Mouse (Mus musculus) spleen, adult 18-20 months (tissue): ENCODE results near the gene Ppp1r36.
"Not testable (repeated sequence)": the region's sequence is repeated elsewhere in the genome, so short reads cannot be mapped to it uniquely, and the experiment has no call there.

ENCODE experiments used
- DNase-seq, 2 experiments: peaks; one replicate each; pipeline ENCODE4 v3.0.0; 2022; ENCODE audit warnings: mixed read lengths in 2 of 2

The Ppp1r36 gene

GRCm38 (mm10) chr12:76401674-76402073 lies 15.7 kb upstream of the Ppp1r36 start:
- DNase-seq, result no peak

- DNase-seq, result no peak
Observed at GRCm38 (mm10) chr12:76402991-76403885, 14.1 kb upstream of the Ppp1r36 start.

- peak; percentile 98 to 99 for DNase-seq
Observed at GRCm38 (mm10) chr12:76403886-76404537, 13.3 kb upstream of the Ppp1r36 start, which contains the start of gene Hspa2. TSS of gene Hspa2 (plus strand) at chr12:76404176.

- DNase-seq, result peak; percentile 13 to 27
Observed at GRCm38 (mm10) chr12:76404836-76405182, 12.5 kb upstream of the Ppp1r36 start.

GRCm38 (mm10) chr12:76405183-76405970 lies 12.0 kb upstream of the Ppp1r36 start:
- DNase-seq, result peak in 1 of 2 experiments; percentile 14

GRCm38 (mm10) chr12:76405971-76406370 lies 11.4 kb upstream of the Ppp1r36 start:
- DNase-seq, result peak in 1 of 2 experiments; percentile 28

- DNase-seq, result no peak
Observed at GRCm38 (mm10) chr12:76407184-76407583, 10.2 kb upstream of the Ppp1r36 start.

- no peak for DNase-seq
Observed at GRCm38 (mm10) chr12:76409166-76409565, 8.2 kb upstream of the Ppp1r36 start.

- DNase-seq, result peak; percentile 21 to 46
Observed at GRCm38 (mm10) chr12:76415383-76416010, 1.8 kb upstream of the Ppp1r36 start.

GRCm38 (mm10) chr12:76418346-76418745 lies 1.0 kb downstream of the Ppp1r36 start:
- no peak for DNase-seq

- DNase-seq, result no peak
Observed at GRCm38 (mm10) chr12:76425256-76425655, 7.9 kb downstream of the Ppp1r36 start.

GRCm38 (mm10) chr12:76427546-76427945 lies 10.2 kb downstream of the Ppp1r36 start:
- no peak for DNase-seq

GRCm38 (mm10) chr12:76430879-76431406 lies 13.6 kb downstream of the Ppp1r36 start:
- DNase-seq, result no peak

GRCm38 (mm10) chr12:76431431-76431830 lies 14.1 kb downstream of the Ppp1r36 start:
- no peak for DNase-seq

- no peak for DNase-seq
Observed at GRCm38 (mm10) chr12:76434111-76434510, 16.8 kb downstream of the Ppp1r36 start.

GRCm38 (mm10) chr12:76435084-76435483 lies 17.7 kb downstream of the Ppp1r36 start:
- no peak for DNase-seq

- no peak for DNase-seq
Observed at GRCm38 (mm10) chr12:76435549-76435948, 18.2 kb downstream of the Ppp1r36 start.

GRCm38 (mm10) chr12:76443488-76443887 lies 26.1 kb downstream of the Ppp1r36 start:
- not testable (repeated sequence) for DNase-seq

GRCm38 (mm10) chr12:76444359-76444772 lies 27.0 kb downstream of the Ppp1r36 start:
- no peak for DNase-seq

GRCm38 (mm10) chr12:76444862-76445261 lies 27.5 kb downstream of the Ppp1r36 start:
- no peak for DNase-seq

GRCm38 (mm10) chr12:76446201-76446600 lies 28.9 kb downstream of the Ppp1r36 start:
- DNase-seq, result no peak

GRCm38 (mm10) chr12:76448127-76448526 lies 30.8 kb downstream of the Ppp1r36 start:
- DNase-seq, result no peak
